Mouse (Mus musculus): ENCODE results near the gene Itpk1. TPM values are rescaled to one million over a fixed set of nuclear protein-coding genes. Genes with fewer than 3 reads are reported as not detected.

The Itpk1 gene
- 34.5 and 38.7 TPM in 2 replicates for polyA plus RNA-seq (2015; fragmentation: Nextera tagmentation; extraction: Ambion mirVana)

- Histone ChIP-seq H3K9me3 (replicated peaks) (no peaks in the 10 kb centered on the region), H3K27ac (peak within 1 kb of the TSS; percentile 86), H3K4me1 (peaks cover 54% of the 10 kb centered on the region), H3K4me2 (peak within 1 kb of the TSS; percentile 90), H3K9ac (peak within 1 kb of the TSS; percentile 84), H3K4me3 (peak within 1 kb of the TSS; percentile 72), H3K27me3 (no peaks in the 10 kb centered on the region), H3K36me3 (ENCODE audit: poor library complexity, severe bottlenecking) (no peaks in the 10 kb centered on the region)
- WGBS = 1% methylated on average over 66 of the region's 105 CpGs
- ATAC-seq = peak; percentile 91
Measured at GRCm38 (mm10) chr12:102704457-102705198, at the start of gene Itpk1. Itpk1 (minus strand) TSS chr12:102704930.

- ATAC-seq = no peak
- Histone ChIP-seq H3K27ac (no peak overlapping the region), H3K4me2 (no peak overlapping the region), H3K4me3 (no peak overlapping the region), H3K9ac (no peak overlapping the region), H3K4me1 (peaks cover 11% of the 10 kb centered on the region), H3K9me3 (replicated peaks) (no peaks in the 10 kb centered on the region), H3K36me3 (ENCODE audit: poor library complexity, severe bottlenecking) (peaks cover 26% of the 10 kb centered on the region), H3K27me3 (no peaks in the 10 kb centered on the region)
- 89% methylated on average over 3 of the region's 3 CpGs for WGBS
Measured at GRCm38 (mm10) chr12:102748256-102748655, 43.5 kb upstream of the Itpk1 start.

DNA sequence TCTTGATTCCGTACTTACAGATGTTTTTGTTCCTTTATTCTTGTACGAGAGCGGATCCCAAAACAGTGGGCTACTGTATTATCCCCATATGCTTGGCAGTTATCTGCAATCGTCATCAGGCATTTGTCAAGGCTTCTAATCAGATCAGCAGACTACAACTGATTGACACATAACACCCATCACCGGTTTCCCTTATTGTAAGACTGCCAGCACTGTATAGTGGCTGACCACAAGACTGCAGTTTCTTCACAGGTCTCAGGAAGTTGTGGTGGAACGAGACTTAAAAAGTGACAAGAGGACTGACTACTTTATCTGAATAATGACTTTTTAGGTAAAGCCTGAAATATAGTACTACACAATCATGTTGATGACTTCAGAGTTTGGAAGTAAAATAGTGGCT lies 40.1 kb upstream of the Itpk1 start:
- H3K27me3 ChIP-seq = no peaks in the 10 kb centered on the region
- H3K4me3 ChIP-seq = peak overlapping the region; percentile 88; the same call in 1 of the 2 replicates
- no peak for ATAC-seq
- H3K4me2 ChIP-seq = peak overlapping the region; percentile 87
- peaks cover 31% of the 10 kb centered on the region for H3K36me3 ChIP-seq (ENCODE audit: poor library complexity, severe bottlenecking)
- H3K4me1 ChIP-seq = peaks cover 25% of the 10 kb centered on the region
- H3K27ac ChIP-seq = no peak overlapping the region
- no peak overlapping the region for H3K9ac ChIP-seq
- 59% methylated on average over 6 of the region's 6 CpGs for WGBS
- H3K9me3 ChIP-seq (replicated peaks) = no peaks in the 10 kb centered on the region

DNA sequence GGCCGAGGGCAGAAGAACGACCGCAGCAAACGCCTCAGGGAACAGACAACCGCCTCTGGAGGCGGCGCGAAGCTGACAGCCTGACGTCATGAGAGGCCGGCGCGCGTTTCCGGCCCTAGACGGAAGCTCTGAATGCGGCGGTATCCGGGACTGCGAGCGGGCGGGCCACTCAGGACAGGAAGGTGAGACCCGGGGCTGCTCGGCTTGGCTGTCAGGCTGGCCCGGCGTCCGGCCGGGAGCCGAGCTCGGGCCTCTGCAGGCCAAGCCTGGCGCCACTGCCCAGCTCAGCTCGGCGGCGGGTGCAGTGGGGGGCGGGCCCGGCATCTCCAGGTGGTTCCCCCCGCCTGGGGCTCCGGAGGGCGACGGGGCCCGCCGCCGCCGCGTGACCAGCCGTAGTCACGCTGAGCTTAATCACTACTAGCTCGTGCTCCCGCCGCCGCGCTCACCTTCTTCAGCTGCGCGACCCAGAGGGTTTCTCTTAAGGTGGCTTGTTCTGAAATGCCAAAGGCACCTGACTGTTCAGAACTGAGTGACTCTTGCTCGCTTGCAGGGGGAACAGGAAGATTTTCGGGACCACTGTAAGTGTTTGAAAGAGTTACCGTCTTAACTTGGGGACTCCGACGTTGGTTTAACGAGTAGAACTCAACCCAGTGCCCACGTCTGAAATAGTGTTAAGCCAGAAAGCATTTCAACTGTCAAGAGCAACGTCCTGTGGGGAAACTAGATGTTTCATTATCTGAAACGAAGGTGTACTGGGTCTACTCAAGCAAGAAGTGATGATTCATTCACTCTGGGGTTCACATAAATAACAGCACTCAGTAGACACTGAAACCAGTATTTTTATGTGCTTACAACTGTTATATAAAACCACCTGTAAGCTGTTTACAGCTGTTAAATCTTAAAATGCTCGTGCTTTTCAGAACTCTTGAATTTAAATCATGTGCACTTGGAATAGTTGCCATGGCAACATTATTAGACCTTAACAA lies 39.2 kb upstream of the Itpk1 start, which contains the start of the genes Moap1 and Tmem251:
Gene Moap1 (minus strand): TSS at position 73 of the 986 bp plus-strand sequence.
Gene Tmem251 (plus strand): TSS at position 174 of the 986 bp plus-strand sequence.
- H3K36me3 ChIP-seq (ENCODE audit: poor library complexity, severe bottlenecking) = peaks cover 25% of the 10 kb centered on the region
- H3K9me3 ChIP-seq (replicated peaks) = no peaks in the 10 kb centered on the region
- peak within 1 kb of the TSS; percentile 93 for H3K27ac ChIP-seq
- peak within 1 kb of the TSS; percentile 95 for H3K9ac ChIP-seq
- peaks cover 25% of the 10 kb centered on the region for H3K4me1 ChIP-seq
- peak; percentile 98 for ATAC-seq
- under 1% methylated on average over 61 of the region's 63 CpGs for WGBS
- H3K4me3 ChIP-seq = peak within 1 kb of the TSS; percentile 88
- H3K4me2 ChIP-seq = peak within 1 kb of the TSS; percentile 87
- H3K27me3 ChIP-seq = no peaks in the 10 kb centered on the region

DNA sequence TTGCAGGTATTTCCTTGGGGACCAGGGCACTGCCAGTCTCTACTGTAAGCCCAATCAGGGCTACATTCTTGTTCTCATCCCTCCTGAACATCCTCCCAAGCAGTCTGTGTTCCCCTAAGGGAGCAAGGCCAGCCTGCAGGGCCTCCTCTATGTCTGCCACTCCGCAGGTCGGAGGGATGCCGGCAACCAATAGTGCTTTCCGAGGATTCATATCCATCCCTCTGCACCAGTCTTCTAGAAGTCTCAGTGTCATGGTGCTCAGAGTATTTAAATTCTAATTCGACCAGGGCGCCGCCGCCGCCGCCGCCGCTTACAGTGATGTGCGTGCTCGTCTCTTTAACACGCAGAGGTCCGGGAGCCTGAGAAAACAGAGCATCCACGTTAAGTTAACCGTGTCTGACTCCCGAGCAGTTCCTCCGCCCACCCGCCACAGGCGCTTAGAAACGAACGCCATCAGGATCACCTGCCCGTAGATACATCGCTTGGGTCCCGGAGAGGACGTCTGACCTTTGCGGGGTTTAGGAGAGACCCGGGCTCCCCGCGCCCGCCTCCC lies 38.4 kb upstream of the Itpk1 start:
- peak overlapping the region; percentile 95 for H3K9ac ChIP-seq
- H3K4me3 ChIP-seq = peak overlapping the region; percentile 88
- under 1% methylated on average over 33 of the region's 33 CpGs for WGBS
- peaks cover 25% of the 10 kb centered on the region for H3K4me1 ChIP-seq
- ATAC-seq = peak; percentile 71
- peak overlapping the region; percentile 87 for H3K4me2 ChIP-seq
- H3K9me3 ChIP-seq (replicated peaks) = no peaks in the 10 kb centered on the region
- H3K36me3 ChIP-seq (ENCODE audit: poor library complexity, severe bottlenecking) = peaks cover 18% of the 10 kb centered on the region
- H3K27me3 ChIP-seq = no peaks in the 10 kb centered on the region
- H3K27ac ChIP-seq = peak overlapping the region; percentile 93

DNA sequence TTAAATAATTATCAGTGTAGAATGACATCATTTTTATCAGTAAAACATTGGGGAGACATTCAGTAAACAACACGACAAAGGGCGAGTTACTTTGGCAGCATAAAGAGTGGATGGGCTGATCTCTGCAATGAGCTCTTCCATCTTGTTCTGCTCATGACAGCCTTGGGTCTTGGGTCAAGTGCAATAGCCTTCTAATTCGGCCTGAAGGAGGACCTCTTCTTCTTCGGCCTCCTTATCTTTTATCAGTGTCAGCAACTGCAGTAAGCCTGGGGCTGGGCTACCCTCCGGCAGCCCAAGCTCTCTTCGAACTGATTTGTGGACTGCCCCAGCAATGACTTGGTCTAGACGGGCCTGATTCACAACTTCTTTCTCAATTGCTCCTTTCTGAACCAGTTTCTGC lies 37.3 kb upstream of the Itpk1 start:
- Histone ChIP-seq H3K9ac (peak overlapping the region; percentile 95), H3K27ac (no peak overlapping the region), H3K4me2 (peak overlapping the region; percentile 87; the same call in 1 of the 2 replicates), H3K4me1 (peaks cover 25% of the 10 kb centered on the region), H3K27me3 (no peaks in the 10 kb centered on the region), H3K9me3 (replicated peaks) (no peaks in the 10 kb centered on the region), H3K4me3 (no peak overlapping the region), H3K36me3 (ENCODE audit: poor library complexity, severe bottlenecking) (peaks cover 12% of the 10 kb centered on the region)
- no peak for ATAC-seq
- WGBS = 89% methylated on average over 7 of the region's 7 CpGs

GRCm38 (mm10) chr12:102740285-102740684 lies 35.6 kb upstream of the Itpk1 start:
- H3K27me3 ChIP-seq = no peaks in the 10 kb centered on the region
- ATAC-seq = no peak
- H3K4me2 ChIP-seq = no peak overlapping the region
- H3K4me1 ChIP-seq = peaks cover 25% of the 10 kb centered on the region
- H3K4me3 ChIP-seq = no peak overlapping the region
- no peaks in the 10 kb centered on the region for H3K9me3 ChIP-seq (replicated peaks)
- H3K36me3 ChIP-seq (ENCODE audit: poor library complexity, severe bottlenecking) = 0 out of 2 replicates have a peak, but pooled peaks cover 4% of the 10 kb centered on the region
- no peak overlapping the region for H3K9ac ChIP-seq
- H3K27ac ChIP-seq = no peak overlapping the region
- 70% methylated on average over 3 of the region's 3 CpGs for WGBS

DNA sequence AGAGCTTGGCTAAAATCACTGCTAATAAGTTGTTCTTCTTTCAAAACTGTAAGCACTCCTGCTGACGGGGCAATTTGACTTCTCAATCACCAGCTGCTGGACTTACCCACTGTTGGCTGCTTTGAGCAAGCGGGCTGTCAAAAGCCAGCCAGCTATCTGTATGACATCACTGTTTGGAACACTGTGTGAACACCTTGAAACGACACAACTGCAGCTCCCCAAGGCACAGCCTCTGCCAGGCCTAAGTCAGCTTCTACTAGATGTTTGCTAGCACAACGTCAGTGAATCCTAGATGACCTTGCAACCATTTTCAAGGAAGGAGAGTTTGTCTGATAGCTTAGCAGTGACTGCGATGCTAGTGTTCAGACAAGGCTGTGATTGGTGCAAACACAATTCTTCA lies 34.4 kb upstream of the Itpk1 start:
- Histone ChIP-seq H3K4me3 (no peak overlapping the region), H3K9me3 (replicated peaks) (no peaks in the 10 kb centered on the region), H3K27ac (no peak overlapping the region), H3K4me1 (peaks cover 16% of the 10 kb centered on the region), H3K4me2 (no peak overlapping the region), H3K9ac (no peak overlapping the region), H3K36me3 (ENCODE audit: poor library complexity, severe bottlenecking) (0 out of 2 replicates have a peak, but pooled peaks cover 4% of the 10 kb centered on the region), H3K27me3 (no peaks in the 10 kb centered on the region)
- 78% methylated on average over 5 of the region's 5 CpGs for WGBS
- no peak for ATAC-seq

DNA sequence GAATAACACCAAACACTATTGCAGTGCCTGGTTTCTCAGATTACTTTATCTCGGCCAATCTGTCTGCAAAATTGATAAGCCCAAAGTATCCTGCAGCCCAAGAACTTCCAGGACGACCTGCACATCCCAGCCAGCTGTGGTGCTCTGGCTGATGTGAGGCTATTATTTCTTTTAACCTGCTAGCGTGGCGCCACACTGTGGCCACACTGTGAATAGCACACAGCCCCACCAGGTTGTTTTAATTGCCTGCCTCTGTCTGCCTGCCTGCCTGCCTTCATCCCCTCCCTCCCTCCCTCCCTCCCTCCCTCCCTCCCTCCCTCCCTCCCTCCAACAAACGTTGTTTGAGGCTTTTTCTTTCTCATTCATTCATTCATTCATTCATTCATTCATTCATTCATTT lies 28.7 kb upstream of the Itpk1 start:
- H3K4me2 ChIP-seq = no peak overlapping the region
- H3K4me1 ChIP-seq = peaks cover 24% of the 10 kb centered on the region
- no peaks in the 10 kb centered on the region for H3K36me3 ChIP-seq (ENCODE audit: poor library complexity, severe bottlenecking)
- no peaks in the 10 kb centered on the region for H3K9me3 ChIP-seq (replicated peaks)
- no peak overlapping the region for H3K4me3 ChIP-seq
- no peak overlapping the region for H3K27ac ChIP-seq
- 13% methylated on average over 4 of the region's 5 CpGs for WGBS
- ATAC-seq = no peak
- no peak overlapping the region for H3K9ac ChIP-seq
- no peaks in the 10 kb centered on the region for H3K27me3 ChIP-seq

DNA sequence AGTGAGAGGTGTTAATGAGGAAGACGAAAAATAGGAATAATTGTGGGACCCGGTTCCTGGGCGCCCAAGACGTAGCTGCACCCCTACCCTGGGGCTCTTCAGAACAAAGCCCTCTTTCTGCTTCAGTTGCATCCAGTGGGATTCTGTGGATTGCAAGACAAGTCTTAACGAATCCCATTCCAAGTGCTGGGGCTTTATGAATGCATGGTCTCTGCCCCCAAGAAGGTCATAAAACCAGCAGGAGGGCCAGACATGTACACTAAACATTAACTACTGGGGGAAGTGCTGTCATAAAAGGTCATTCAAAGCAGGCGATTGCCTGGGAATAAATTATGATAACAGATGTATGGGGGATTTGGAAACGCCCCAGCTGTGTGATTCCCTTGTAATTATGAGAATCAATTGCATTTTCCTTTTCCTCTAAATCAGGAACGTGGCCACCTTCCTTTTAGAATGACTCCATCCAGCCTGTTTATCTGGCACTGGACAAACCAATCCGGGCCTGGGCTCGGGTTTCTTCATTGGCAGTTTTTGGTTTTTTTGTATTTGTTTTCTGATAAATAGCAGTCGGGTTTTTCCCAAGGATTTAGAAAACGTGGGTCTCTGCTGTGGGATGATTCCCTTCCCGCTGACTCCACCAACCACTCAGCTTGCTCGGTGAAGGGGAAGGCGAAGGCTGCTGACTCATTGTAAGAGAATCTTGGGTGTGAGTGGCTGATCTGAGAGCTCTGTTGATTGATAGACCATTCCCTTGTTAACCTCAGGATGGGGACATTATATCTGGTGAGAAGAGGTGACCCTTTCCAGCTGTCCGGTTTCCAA lies 26.3 kb upstream of the Itpk1 start:
- Histone ChIP-seq H3K9ac (peak overlapping the region; percentile 28; the same call in 1 of the 2 replicates), H3K27ac (peak overlapping the region; percentile 88), H3K4me2 (peak overlapping the region; percentile 57), H3K36me3 (ENCODE audit: poor library complexity, severe bottlenecking) (no peaks in the 10 kb centered on the region), H3K27me3 (no peaks in the 10 kb centered on the region), H3K4me1 (peaks cover 24% of the 10 kb centered on the region), H3K4me3 (peak overlapping the region; percentile 18), H3K9me3 (replicated peaks) (no peaks in the 10 kb centered on the region)
- peak; percentile 70 for ATAC-seq
- 22% methylated on average over 16 of the region's 16 CpGs for WGBS

Measured in forebrain, embryonic 13.5 days (tissue).